Mouse (Mus musculus) brain, adult 2 months (tissue): ENCODE data around the gene Mlkl.

Source experiments
- DNase-seq: peaks from one replicate; pipeline ENCODE4 v3.0.0; 2011; ENCODE audit warnings: low read depth, low spot score

The Mlkl gene

DNA sequence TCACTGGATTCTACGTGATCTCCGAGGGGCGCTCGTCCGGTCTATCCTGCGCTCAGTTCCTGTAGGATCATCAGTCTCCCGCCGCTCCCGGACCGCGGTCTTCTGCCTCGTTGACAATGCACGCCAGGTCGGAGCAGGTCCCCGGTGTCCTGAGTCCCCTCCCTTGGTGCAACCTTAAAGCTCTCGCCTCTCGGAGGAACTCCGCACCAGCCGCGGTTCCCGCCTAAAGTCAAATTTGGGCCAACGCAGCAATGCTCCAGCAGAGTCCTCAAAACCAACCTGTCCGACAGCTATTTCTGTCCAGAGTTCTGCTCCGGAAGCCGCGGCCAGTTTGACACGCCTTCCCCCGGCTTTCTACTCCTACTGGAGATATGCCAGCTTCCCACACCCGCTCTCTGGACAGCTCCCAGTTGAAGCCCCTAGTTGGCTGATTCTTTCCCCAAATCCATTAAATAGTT lies at the start of gene Mlkl:
Mlkl (minus strand) TSS at position 288 of the 458 bp plus-strand sequence.
- no peak for DNase-seq

DNA sequence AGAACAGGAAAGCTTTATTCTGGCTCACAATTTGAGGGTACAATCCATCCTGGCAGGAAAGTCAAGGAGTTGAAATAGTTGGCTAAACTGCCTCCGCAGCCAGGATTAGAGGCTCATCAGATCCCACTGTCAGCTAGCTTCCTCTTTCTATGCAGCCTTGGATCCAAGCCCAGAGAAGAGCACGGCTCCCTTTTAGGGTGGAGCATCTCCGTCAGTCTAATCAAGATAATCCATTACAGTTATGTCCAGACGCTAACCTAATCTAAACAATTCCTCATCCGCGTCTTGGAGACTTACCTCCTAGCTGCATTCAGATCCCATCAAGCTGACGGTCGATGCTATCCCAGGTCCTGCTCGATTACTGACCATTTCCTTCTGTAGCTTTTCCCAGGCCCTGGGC lies 47.9 kb upstream of the Mlkl start:
- DNase-seq, result peak; percentile 44

DNA sequence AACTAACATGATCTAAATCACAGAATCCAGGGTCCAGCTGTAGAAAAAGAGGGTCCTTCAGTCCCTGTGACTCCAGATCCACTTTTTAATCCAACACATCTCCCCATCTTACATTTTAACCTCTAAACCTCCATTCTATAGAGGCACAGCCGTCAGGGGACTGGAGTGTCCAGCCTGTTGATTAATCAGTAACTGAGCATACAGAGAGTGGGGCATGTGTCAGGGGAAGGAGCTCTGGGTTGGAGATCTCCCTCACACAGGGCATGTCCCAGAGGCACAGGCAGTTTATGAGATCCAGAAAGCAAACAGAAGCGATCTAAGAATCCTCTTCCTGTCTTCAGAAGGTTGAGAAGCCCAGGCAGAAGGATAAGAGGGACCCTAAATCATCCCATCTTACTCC lies 46.7 kb upstream of the Mlkl start:
- no peak for DNase-seq

DNA sequence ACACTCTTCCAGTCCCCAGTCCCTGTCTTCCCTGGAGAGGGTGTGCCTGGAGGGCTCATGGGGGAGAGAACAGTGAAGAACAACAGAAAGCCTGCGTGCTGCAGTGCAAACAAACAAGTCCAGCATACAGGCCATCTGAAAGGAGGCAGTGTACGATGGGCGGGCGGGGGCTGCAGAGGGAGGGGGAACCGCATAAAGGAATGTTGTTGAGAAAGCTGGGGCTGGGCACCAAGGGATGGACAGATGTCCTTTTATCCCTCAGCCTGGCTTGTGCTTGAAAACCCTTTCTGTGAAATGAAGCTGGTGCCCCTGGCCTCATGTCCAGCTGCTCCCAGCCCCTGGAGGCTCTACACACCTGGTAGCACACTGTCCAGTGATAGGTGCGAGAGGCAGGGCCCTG lies 37.2 kb upstream of the Mlkl start:
- peak; percentile 92 for DNase-seq

DNA sequence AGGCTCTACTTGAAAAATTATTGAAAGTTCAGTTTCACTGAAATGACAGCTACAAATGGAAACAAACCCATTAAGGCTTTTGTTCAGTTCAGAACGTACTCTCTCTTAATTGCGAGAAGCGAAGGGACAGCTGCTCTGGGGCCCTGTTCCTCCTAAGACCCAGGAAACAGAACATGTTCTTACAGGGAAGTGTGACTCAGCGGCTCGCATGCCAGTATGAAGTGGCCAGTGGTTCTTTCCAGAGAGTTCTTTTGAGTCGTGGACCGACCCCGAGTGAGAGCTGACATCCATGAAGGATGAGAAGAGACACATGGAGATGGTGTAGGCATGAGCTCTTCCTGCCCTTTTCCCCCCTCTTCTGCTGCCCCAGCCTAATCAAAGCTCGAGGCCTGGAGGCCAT lies 31.7 kb upstream of the Mlkl start:
- DNase-seq, result no peak

DNA sequence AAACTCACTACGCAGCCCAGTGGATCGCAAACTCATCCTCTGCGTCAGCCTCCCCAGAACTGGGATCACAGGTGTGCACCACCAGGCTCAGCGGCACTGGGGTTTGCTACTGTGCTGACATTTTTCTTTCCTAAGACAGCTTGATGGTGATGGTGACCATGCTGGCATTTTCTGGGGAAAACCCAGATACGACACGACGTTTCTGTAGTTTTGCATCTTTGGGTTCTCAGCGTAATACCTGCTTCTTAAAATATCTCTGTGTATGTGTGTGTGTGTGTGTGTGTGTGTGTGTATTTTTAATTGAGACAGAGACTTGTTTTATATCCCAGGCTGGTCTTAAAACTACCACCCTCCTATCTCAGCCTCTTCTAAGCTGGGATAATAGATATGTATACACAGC lies 29.4 kb upstream of the Mlkl start:
- DNase-seq, result no peak

DNA sequence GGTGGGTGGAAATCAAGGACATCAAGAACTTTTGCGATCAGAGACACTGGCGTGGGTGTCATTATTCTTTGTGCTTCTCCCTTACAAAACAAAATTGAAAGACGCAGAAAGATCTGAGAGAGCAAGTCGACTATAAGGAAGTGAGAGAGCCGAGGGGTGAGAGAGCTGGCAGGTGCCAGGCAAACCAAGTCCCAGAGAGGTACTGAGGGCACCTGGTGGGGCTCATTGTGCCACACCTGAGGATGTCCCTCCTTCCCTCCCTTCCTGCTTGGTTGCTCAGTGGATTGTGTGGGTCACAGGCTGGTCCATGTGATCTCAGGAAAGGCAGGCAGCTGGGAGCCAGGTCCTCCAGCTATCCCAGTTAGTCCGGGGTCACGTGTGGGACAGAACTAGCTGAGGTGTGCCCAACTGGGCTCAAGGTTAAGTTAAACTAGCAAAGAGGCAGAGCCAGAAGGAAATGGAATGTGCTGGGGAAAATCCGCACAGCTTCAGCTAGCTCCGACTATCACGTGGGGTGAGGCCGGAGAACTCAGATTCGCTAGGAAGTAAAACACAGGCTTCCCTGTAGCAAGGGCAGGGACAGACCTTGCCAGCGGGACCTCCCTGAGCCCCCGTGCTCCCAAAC lies 28.7 kb upstream of the Mlkl start:
- DNase-seq, result peak; percentile 29

DNA sequence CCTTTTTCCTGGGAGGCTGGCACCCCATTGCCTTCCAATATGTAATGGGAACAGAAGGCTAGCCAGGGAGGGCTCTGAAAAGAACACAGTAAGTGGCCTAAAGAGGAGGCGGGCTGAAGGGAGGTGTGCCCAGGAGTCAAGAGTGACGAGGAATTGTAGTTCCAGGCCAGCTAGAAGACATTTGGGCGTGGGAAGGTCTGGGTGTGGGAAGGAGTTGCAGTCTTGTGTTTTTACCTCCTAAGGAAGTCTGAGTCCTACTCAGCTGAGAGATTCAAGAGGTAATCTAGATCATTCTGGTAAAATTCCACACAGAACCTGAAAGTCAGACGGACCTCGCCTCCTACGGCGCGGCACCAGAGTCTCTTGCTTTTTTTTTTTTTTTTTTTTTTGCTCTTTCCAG lies 25.5 kb upstream of the Mlkl start:
- peak; percentile 64 for DNase-seq

DNA sequence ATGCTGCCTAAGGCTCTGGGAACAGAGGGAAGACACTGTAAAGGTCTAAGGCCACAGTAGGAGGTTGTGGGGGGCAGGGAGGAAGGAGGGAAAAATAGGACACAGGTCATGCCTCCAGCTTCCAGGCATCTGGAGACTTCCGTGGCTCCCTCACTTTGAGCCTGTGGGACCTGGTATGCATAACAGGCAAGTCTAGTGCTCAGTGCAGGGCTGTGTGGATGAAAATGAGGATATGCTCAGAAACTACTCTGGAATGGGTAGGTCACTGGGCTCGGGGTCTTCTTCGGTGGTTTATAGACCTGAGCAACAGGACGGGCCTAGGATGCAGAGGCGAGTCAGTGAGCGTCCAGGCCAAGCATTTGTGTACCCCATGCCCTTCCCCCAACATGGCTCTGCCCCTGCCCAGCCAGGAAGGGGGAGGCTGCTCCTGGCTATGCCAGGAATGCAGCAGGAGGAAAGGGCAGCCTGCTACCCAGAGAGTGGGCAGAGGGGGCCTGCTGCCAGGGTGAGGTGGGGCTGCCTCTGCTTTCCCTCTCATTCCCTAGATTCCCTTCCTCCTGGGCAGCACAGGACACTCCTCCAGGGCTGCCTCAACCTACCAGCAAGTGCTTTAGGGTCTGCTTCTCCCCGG lies 22.7 kb upstream of the Mlkl start:
- no peak for DNase-seq

DNA sequence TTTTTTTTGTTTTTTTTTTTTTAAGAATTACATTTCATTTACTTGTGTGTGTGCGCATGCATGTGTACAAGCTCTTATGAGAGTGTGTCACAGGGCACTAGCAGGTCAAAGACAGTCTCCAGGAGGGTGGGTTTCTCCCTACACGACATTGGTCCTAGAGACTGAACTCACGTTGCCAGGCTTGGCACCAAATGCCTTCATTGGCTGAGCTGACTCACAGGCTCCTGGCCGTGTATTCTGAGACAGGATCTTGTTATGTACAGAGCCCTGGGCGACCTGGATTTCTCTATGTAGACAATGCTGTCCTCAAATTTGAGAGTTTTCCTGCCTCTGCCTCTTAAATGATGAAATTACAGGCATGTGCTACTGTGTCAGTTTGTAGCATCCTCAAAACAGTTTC lies 22.0 kb upstream of the Mlkl start:
- peak; percentile 62 for DNase-seq

DNA sequence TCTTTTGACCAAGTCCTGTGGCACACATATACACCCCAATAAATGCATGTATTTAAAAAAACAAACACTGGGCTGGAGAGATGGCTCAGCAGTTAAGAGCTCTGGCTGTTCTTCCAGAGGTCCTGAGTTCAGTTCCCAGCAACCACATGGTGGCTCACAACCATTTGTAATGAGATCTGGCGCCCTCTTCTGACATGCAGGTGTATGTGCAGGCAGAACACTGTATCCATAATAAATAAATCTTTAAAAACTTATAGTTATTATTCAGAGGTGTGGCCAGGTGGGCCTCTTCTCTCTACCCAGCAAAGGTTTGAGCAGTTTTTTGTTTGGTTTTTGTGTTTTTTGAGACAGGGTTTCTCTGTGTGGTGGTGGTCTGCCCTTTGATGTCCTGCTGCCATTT lies 20.9 kb upstream of the Mlkl start:
- DNase-seq, result no peak

DNA sequence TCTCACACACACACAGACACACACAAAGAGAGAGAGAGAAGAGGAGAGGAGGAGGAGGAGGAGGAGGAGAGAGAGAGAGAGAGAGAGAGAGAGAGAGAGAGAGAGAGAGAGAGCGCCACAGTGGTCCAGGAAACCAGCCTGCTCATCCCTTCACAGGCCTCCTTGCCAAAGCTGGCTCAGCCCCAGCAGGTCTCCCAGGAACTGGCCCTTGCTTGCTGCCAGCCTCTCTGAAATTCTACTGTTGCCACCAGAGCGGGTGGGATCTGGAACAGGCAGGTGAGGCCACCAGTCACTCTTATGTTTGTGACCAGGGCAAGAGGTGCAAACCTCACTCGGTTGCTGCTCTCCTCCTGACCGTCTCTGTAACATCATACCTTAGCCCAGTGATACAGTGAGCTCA lies 19.5 kb upstream of the Mlkl start:
- peak; percentile 82 for DNase-seq

DNA sequence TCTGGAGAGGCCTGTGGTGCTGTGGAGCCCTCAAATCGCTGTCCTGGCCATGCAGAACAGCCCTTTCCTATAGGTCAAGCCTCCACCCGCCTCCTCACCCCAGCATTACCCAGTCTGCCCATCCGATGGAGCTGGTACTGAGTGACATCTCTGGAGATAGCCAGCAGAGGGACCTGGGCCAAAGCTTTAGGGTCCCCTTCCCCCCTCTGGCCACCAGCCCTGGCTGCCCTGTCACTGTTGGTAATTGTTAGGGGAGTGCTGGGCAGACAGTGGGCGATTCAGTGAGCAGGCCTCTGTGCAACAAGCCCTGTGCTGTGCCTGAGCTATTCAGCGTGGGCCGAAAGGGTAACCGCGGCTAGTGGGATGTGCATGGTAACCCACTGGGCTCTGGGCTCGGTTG lies 15.5 kb upstream of the Mlkl start:
- peak; percentile 94 for DNase-seq

DNA sequence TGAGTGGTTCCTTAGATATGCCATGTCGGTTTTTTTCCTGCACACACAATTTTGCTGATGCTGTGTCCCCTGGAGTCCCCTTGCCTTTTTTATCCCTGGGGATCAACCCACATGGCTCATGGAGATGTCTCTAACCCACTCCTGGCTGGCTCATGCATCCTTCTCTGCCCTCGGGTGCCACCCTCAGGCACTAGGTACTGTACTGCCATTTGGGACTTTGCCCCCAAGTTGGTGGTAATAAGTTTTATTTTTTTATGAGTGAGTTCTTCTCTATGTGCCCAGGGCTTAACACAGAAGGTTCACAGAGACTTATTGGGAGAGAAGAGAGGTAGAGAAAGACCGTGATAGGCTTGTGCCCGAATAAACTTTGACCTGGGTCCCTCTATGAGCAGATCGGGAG lies 14.3 kb upstream of the Mlkl start:
- DNase-seq, result no peak

DNA sequence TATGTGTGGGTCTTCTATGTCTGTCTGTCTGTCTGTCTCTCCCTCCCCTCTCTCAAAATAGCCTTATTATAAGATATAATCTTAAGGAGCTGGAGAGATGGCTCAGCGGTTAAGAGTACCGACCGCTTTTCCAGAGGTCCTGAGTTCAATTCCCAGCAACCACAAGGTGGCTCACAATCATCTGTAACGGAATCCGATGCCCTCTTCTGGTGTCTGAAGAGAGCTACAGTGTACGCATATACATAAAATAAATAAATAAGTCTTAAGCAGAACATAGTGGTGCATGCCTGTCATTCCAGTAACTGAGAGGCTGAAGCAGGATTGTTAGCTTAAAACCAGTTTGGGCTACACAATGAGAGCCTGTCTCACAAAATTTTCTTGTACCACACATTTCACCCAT lies 12.6 kb upstream of the Mlkl start:
- no peak for DNase-seq

DNA sequence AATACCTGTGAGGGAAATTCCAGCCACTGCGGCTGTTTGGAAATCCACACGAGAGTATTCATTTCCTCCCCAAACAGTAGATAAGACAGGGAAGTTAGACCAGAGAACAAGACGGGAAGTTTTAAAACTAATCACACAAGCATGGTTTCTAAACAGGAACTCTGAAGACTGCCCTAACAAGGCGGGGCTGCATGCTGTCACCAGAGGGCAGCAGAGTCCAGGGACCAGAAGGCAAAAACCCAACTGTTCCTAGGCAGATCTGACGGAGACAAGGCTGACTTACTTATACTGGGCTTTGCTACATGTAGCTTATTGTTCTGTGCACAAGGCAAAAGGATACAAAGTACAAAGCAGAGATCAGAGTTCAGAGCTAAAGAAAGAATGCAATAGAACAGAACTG lies 5.2 kb upstream of the Mlkl start:
- peak; percentile 93 for DNase-seq

DNA sequence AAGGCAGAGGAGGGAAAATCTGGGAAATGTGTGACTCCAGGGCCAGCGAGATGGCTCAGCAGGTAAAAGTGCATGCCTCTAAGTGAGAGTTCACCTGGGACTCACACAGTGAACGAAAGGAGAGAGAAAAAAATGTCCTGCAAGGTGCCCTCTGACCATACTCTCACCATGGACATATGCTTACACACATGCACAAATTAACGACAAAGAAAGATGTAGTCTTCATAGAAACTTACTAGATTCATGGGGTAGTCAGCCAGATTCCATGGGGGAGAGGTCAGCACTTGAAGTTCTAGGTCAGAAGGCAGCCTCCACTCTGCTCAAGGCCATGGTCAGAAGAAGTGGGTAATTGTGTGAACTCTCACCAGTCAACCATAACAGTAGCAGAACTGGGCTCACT lies 2.2 kb upstream of the Mlkl start:
- no peak for DNase-seq

DNA sequence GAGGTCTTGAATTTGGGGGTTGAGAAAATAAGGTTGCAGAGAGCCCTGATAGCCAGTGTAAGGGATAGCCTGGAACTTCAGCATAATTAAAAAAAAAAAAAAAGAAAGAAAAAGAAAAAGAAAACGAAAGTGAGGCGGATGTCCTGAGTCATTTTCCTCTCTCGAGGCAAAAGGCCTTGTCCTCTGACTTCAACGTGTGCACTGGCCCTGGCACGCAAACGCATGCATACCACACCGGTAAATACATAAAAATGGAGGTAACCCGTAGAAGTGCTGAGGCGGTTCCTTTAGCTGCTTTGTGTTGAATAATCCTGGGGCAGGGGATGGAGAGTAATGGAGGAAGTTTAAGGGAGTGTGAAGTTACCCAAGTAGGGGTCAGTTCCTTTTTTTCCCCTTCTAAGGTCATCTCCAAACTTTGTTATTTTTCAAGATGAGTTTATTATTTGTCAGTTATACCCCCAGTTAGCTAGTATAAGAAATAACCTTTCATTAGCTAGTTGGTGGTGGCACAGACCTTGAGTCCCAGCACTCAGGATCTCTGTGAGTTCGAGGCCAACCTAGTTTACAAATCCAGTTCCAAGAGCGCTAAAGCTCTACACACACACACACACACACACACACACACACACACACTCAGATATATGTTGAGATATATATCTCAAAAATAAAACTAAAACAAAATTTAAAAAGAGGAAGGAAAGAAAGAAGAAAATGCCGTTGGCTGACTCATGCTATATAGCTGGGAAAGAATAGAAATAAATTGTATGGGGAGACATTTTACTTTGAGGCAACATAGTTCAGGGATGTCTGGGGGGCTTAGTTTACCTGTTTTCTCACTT lies 612 bp upstream of the Mlkl start:
- no peak for DNase-seq

DNA sequence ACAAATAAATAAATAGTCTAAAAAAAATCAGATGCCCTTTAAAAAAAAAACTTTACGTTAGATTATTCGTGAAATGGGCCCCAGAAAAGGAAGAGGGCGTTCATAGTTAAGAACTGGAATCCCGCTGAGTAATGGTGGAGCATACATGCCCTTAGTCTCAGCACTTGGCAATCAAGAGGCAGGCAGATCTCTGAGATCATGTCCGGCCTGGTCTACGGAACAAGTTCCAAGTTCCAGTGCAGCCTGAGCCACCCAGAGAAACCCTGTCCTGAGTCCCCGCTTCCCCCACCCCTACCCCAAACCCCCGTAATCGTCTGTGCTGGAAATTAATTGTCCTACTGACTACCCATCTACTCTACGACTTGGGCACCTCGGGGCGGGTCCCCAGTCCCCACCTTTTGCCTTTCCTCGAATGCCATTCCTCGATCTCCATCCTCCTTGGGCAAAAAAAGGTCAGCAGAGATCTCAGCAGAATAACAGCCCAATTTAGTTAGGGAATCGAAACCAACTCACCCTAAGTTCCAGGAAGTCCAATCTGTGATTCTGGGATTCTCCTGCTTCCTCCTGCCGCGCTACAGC lies 577 bp downstream of the Mlkl start:
- DNase-seq, result no peak

DNA sequence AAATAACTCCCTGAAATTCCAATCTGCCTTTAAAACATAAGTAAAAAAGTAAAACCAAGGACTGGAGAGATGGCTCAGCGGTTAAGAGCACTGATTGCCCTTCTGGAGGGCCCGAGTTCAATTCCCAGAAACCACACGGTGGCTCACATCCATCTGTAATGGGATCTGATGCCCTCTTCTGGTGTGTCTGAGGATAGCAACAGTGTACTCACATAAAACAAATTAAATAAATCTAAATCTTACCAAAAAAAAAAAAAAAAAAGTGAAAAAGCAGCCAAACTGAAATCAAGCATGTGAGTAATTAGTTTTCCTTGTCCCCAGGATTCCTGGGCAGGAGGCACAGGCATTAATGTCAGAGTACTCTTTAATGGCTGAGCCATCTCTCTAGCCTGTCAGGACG lies 1.3 kb downstream of the Mlkl start:
- no peak for DNase-seq

DNA sequence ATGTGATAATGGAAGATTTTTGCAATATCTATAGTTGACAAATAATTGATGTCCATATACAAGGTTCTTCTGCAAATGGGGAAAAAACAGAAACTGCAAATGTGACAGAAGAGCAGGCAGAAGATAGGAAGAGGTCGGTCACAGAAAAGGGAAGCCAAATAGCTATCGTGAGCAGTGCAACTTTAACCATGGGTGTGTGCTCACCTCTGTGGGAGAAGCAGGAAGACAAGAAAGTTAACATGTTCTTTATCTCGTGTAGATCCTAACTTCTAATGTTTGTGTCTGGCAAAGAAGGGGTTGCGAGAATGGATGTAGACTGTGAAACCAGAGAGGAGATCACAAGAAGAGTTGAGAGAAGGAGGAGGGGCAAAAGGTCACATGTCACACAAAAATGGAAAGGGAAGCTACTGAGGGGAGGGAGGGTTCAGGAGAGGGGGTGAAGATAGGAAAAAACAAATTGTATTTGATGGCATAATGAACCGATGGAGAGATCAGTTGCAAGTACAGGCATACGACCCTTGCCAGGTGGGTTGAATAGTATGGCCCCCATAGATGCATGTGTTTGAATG lies 12.7 kb downstream of the Mlkl start:
- DNase-seq, result no peak

DNA sequence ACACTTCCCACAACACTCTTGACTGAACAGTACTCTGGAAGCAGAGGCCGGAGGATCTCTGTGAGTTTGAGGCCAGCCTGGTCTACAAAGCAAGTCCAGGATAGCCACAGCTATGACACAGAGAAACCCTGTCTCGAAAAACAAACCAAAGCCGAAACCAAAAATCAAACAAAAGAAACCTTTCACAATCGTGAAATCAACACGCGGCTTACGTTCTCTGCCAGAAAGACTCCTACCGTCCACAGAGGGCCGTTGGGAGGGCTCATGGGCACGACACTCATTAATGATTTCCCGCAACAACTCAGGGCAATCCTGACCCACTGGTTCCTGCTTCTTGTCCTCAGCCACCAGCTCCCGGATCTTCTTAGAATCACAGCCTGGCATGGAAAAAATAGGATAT lies 23.2 kb downstream of the Mlkl start:
- DNase-seq, result no peak
